Mouse (Mus musculus) brain, embryonic 14.5 days (tissue): ENCODE measurements at regions not wholly inside any gene's neighbourhood (a gene's known extent, or its start where the extent isn't known, plus 50 kb on each side); places are given as distances from the start of the nearest gene placed in this dataset.

Experiments used
- CTCF ChIP-seq: fragments of 200-500 bp; IDR thresholded peaks from 2 replicates; pipeline ENCODE4 v1.5.1; 2012; ENCODE audit warnings: inconsistent platforms, mild to moderate bottlenecking, moderate library complexity, borderline replicate concordance; ENCODE audit not compliant: insufficient read depth, insufficient read length; ENCODE audit errors: extremely low read depth
- POLR2A ChIP-seq: fragments of 200-500 bp; IDR thresholded peaks from 2 replicates; pipeline ENCODE4 v1.6.1; 2012; ENCODE audit warnings: mild to moderate bottlenecking, inconsistent platforms, borderline replicate concordance; ENCODE audit not compliant: poor library complexity, insufficient read depth, insufficient read length, severe bottlenecking; ENCODE audit errors: extremely low read depth

- no peak for TF ChIP-seq POLR2A
- TF ChIP-seq CTCF, result no peak
Observed at GRCm38 (mm10) chr13:101237035-101237434, 403.8 kb upstream of the Slc30a5 start.
